Mouse (Mus musculus) MEL-GATA-1-ER (cell line): ENCODE data around the gene Snx10.

Source experiments
- DNase-seq: peaks from one replicate; pipeline ENCODE4 v3.0.0-alpha.2; 2012; ENCODE audit warnings: low read depth; ENCODE audit errors: extremely low read depth

Gene Snx10

GRCm38 (mm10) chr6:51533467-51534200 lies 9.9 kb downstream of the Snx10 start:
- no peak for DNase-seq

GRCm38 (mm10) chr6:51535571-51535970 lies 11.9 kb downstream of the Snx10 start:
- no peak for DNase-seq

GRCm38 (mm10) chr6:51540525-51540924 lies 16.8 kb downstream of the Snx10 start:
- DNase-seq, result no peak

GRCm38 (mm10) chr6:51541422-51541821 lies 17.7 kb downstream of the Snx10 start:
- DNase-seq, result no peak

GRCm38 (mm10) chr6:51542147-51542546 lies 18.4 kb downstream of the Snx10 start:
- DNase-seq, result no peak

GRCm38 (mm10) chr6:51543639-51544117 lies 20.0 kb downstream of the Snx10 start:
- DNase-seq, result no peak

GRCm38 (mm10) chr6:51544118-51544681 lies 20.5 kb downstream of the Snx10 start:
- peak; percentile 75 for DNase-seq

GRCm38 (mm10) chr6:51545219-51545859 lies 21.6 kb downstream of the Snx10 start:
- no peak for DNase-seq

- DNase-seq, result no peak
These were observed 22.4 kb downstream of the Snx10 start for GRCm38 (mm10) chr6:51546085-51546484.

- DNase-seq, result no peak
These were observed 25.1 kb downstream of the Snx10 start for GRCm38 (mm10) chr6:51548757-51549156.

GRCm38 (mm10) chr6:51551267-51551802 lies 27.6 kb downstream of the Snx10 start:
- peak; percentile 36 for DNase-seq

- no peak for DNase-seq
These were observed 32.9 kb downstream of the Snx10 start for GRCm38 (mm10) chr6:51556562-51556961.

GRCm38 (mm10) chr6:51558311-51558710 lies 34.6 kb downstream of the Snx10 start:
- DNase-seq, result peak; percentile 78

GRCm38 (mm10) chr6:51566771-51567680 lies 43.3 kb downstream of the Snx10 start:
- DNase-seq, result no peak

GRCm38 (mm10) chr6:51569086-51569485 lies 45.4 kb downstream of the Snx10 start:
- DNase-seq, result no peak

- DNase-seq, result no peak
These were observed 49.4 kb downstream of the Snx10 start for GRCm38 (mm10) chr6:51573136-51573535.

- no peak for DNase-seq
These were observed 50.4 kb downstream of the Snx10 start for GRCm38 (mm10) chr6:51574132-51574531.

GRCm38 (mm10) chr6:51578415-51578814 lies 54.7 kb downstream of the Snx10 start:
- no peak for DNase-seq

GRCm38 (mm10) chr6:51580040-51580680 lies 56.5 kb downstream of the Snx10 start:
- peak; percentile 52 for DNase-seq

- DNase-seq, result no peak
These were observed 57.7 kb downstream of the Snx10 start for GRCm38 (mm10) chr6:51581418-51581817.

- no peak for DNase-seq
These were observed 58.4 kb downstream of the Snx10 start for GRCm38 (mm10) chr6:51582051-51582450.
